Mouse (Mus musculus): ENCODE results near the gene Trappc11.

DNA sequence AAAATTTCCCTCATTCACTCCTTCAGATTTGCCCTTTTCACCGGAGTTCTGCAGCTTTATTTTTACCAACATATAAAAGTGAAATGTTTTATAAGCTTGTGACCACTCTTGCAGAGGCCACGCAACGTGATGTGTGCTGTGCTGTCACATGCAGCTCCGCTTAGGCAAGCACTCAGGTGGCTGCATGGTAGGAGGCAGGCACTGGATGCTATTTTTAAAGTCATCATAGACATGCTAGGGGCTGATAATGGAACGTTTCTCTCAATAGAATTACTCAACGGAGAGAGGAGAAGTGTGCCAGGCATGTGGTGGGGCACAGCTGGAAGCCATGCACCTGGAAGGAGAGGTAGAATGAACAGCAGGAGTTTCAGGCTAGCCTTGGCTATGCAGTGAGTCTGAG is 37.8 kb downstream of the Trappc11 start:
- no peak for TF ChIP-seq CTCF (IDR thresholded peaks at IDR 0.05; ENCODE audit: extremely low read depth, insufficient read depth, low read length)
- TF ChIP-seq POLR2A (IDR thresholded peaks at IDR 0.05; ENCODE audit: extremely low read depth, insufficient read depth, low read length) = no peak

Measured in cortical plate, adult 2 months (tissue).